Mouse (Mus musculus) cerebellum, adult 11-12 months (tissue): ENCODE measurements at regions not wholly inside any gene's neighbourhood (a gene's known extent, or its start where the extent isn't known, plus 50 kb on each side); places are given as distances from the start of the nearest gene placed in this dataset.

Experiments used
- DNase-seq: peaks from one replicate; pipeline ENCODE4 v3.0.0; 2022

DNA sequence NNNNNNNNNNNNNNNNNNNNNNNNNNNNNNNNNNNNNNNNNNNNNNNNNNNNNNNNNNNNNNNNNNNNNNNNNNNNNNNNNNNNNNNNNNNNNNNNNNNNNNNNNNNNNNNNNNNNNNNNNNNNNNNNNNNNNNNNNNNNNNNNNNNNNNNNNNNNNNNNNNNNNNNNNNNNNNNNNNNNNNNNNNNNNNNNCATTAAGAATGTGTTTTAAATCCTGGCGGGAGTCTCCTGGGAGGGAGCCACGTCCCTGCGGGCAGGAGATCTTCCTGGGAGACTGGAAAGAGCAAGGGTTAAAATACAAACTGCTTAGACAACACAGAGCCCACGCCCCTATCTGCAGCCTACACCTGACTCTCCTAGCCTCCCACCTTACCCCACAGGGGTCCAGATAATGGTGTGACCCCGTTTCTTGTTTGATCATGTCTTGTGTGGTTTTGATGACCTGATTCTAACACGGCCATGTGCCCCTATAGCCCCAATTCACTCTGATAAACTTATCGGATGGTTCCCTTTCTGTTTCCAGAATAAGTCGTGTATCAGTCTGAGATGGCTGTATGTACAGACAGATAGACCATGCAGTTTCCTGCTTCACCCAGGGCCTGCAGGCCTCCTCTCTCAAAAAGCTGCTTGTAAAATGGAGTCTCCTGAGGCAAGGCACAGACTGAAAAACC, 160.8 kb downstream of the Rpl14 start:
- no peak for DNase-seq

DNA sequence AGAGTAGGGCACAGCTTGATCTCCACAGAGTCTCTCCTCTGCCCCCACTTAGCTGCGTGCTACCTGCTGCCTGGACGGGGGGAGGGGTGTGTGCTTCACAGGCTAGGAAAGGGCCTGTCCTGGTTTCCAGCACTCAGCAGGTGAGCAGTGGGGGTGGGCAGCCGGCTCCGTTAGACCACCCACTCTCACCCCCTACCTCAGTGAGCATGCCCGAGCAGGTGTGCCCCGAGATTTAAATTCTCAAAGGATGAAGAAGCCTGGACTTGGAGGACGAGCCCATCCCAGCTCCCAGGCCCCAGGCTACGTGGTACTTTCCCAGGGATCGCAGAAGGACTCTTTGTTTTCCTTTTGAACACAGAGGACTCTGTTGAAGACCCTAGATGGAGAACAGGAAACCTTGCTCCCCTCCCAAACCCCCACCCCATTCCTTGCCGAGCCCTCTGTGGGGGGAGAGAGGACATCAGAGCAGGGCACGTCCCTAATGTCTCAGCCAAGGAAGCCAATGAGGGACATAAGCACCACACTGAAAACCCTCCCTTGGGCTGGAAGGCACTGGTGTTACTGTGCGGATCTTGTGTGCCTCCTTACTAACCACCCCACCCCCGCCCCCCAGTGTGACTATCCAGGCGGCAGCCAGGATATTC, 161.5 kb downstream of the Rpl14 start:
- no peak for DNase-seq

DNA sequence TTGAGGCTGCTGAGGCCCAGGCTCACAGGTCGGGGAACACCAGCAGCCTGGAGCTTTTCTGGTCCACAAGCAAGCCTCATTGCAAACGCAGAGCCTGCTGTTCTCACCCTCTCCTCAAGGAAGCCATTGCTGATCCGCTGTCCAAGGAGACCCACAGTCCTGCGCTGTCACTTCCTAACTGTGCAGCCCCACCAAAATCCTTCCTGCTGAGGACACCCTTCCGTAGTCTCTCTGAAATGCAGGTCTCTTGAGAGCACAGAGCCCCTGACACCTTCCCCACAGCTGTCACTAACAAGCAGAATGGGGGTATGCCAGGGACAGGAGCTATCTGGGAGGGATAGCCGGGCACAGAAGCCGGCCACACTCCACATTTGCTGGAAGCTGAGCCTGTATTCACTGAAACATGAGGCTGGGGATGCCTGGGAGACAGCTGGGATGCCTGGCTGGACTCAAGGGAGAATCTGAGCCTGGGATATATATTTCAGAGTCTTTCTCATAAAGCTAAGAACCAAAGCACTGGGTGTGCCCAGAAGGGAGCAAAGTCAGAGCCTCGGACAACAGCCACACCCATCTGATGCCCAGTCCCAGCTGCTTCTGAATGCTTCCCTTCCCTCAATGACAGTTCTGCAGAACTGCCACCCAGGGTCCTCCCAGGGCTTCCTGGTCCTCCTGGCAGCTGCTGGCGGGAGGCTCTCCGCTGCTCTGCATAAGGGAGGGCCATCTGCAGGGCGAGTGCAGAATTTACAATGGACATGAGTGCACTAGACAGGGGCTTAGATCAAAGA, 162.6 kb downstream of the Rpl14 start:
- no peak for DNase-seq

DNA sequence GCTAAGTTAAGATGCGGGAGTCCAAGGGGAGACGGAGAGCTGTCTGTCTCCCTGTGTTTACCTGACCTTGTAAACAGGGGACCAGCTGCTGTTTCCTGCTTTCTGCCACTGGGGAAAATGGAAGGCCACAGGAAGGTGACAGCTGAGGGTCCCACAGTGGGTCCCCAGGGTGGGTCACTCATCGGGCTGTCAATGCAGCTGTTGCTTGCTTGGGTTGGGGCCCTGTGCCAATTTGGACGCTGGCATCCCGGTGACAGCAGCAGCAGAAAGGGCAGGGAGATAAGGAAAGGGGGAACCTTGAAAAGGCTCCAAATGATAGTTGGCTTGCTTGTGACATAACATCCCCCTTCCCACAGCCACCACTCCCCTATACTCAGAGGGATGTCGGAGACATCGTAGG, 164.0 kb downstream of the Rpl14 start:
- no peak for DNase-seq

DNA sequence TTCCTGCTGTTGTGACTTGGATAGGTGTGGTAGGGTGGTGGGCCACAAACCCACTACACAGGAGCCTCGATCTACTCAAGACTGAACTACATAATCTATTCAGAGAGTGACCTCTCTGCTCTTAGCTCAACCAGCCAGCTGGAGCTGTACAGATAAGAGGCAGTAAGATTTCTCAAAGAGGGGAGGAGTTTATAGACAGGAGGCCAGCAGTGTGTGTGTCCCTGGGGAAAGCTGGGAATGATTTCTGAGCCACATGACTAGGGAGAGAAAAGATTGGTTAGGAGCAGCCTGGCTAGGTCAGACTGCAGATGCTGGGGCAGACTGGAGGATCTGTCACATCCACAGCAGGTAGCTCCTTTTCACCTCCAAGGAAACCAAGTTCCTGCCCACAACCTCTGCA, 166.7 kb downstream of the Rpl14 start:
- DNase-seq = no peak

DNA sequence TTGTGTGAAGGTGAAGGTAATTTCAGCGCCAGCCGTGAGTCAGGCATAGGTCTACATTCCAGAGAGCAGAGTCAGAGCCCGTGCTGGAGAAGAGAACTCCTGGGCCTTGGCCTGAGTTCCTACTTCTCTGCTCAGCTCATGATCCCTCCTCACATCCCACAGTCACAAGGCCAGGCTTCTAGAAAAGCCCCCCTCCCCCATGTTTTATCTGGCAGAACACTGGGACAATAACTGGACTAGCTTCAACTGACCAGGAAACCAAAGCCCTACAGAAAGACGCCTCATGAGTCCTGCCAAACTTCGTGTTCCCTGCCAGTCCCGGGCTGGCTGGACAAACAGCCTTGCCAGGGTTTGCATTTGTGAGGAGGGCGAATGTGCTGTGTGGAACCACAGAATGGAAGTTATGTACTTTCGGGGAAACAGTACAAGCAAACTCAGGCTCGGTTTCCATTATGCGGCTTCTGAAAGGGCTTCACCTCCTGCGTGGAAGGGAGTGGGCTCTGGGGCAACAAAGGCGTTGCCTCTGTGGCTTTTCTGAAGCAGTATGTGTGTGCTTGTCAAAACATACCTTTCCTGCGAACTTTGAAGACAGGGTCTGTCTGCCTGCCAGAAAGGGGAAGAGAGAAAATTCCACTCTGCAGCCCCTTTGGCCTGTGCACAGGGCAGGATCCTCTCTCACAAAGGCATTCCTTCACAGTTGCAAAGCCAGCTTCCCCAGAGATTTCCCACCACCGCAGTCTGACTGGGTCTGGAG, 168.1 kb downstream of the Rpl14 start:
- peak; percentile 29 for DNase-seq

DNA sequence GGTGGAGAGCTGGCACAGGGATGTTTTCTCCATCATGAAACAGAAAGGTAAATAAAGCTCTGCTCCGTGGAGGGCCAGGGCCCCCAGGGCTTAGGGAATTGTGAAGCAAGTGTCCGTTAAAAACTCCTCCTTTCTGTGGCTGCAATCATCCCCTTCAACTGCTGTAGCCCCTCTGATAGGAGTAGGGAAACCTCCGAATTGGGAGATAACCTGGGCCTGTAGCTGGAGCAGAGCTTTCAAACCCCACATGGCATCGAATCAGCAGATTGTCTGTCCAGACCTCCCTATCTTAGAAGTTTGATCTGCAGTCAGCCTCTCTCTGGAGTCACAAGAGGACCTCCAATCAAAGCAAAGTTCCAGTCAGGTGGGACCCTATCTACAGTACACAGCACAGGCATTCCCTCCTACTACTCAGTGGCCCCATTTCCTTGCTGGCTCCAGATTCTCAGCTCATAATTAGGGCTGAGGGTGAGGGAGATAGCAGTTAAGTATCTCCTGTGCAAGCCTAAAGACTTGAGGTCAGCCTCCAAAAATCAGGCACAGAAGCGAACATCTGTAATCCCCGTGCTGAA, 168.8 kb downstream of the Rpl14 start:
- no peak for DNase-seq

DNA sequence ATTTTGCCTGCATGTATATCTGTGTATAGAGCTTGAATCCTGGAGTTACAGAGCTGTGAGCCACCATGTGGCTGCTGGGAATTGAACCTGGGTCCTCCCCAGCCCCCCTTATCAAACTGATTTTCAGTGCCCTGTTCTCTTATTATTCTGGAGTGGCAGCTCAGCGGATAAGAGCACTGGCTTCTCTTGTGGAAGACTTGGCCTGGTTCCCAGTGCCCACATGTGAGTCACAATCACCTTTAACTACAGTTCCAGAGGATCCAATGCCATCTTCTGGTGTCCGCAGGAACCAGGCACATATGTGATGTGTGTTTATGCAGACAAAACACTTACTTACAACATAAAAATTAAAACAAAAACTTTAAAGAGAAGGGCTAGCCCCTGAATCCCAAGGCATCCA, 170.3 kb downstream of the Rpl14 start:
- no peak for DNase-seq

DNA sequence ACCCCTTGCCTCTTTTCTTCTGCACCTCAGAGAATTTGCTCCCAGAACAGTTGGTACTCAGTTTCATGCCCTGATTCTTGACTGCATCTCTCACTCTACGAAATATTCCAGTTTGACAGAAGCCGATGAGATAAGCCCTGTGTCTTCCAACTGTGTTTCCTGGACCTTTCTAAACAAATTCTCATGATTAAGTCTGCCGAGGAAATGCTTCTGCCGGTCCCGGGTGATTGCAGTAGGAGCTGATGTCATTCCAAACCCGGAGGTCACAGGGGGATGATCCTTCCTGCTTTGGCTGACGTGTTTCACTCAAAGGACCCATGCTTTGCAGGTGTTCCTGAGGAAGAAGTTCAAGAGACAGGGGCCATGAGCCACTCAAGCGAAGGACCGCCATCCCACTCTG, 172.2 kb downstream of the Rpl14 start:
- no peak for DNase-seq

DNA sequence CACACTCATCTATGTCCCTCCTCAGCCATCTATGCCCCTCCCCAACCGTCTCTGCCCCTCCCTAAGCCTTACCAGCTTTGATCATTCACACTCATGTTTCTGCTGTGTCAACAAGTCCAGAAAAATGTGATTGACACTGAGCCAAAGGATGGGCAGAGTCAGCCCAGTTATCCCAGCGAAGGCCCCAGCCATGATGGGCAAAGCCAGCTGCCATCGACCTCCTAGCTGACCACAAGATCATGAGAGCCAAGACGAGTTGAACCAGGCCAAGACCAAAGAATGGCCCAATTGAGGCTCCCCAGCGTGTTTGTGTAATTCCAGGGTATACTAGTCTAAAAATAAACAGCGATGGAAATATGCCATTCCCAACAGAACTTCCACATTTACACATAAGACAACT, 174.4 kb downstream of the Rpl14 start:
- DNase-seq = no peak

DNA sequence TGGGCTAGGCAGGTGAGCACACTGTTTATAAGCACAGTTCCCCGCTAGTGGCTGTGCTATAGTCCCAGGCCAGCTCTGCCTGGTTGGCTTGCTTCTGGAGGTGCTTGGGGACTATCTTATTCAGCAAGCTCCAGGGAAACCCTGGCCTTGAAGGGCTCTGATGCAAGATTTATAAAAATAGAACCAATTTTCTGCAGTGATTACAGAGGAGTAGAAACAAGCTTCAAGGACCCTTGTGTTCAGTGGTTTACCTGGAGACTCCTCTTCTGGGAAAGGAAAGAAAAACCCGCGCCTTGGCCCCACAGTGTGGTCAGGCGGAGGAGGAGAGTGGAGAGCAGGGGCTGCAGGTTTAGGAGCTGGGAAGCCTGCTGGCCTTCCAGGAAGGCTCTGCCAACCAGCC, 178.2 kb upstream of the Ctnnb1 start:
- no peak for DNase-seq

DNA sequence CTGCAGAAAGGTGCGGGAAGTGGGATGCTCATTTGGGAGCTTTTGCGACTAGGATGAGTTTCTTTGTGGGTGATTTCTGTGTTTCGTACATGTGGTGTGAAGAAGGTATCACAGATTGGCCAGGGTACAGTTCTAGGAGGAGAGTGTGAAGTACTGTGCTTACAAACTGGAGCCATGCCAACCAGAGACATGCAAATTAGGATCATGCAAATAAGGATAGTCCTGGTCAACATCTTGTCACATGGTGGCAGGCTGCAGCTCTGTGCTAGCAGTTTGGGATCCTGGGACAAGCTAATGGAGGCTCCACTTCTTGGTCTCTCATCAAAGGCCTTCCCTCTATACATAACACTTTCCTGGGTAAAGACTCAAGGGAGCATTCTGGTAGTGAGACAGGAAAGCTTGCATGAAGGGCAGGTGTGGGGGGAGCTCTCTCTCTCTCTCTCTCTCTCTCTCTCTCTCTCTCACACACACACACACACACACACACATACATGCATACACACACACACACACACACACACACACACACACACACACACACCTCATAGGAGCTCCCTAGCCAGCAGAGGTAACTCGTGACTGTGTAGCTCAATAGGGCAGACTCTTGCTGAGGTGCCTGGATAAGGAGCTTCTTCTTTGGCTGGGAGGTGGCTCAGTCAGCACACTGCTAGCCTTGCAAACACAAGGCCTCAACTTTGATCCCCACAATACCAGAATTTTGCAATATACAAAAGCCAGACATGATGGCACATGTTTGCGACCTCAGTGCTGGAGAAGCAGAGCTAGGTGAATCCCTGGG, 177.1 kb upstream of the Ctnnb1 start:
- DNase-seq = no peak

DNA sequence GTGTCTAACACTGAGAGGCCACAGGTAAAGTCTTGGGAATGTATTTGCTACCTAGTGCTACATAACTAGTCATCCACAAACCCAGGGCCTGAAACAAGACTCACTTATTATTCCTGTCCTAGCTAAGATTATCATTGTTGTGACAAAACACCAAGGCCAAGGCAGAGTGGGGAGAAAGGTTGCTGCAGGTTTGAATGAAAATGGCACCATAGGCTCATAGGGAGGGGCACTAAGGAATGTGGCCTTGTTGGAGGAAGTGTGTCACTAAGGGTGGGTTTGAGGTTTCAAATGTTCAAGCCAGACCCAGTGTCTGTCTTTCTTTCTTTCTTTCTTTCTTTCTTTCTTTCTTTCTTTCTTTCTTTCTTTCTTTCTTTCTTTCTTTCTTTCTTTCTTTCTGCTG, 174.9 kb upstream of the Ctnnb1 start:
- no peak for DNase-seq

DNA sequence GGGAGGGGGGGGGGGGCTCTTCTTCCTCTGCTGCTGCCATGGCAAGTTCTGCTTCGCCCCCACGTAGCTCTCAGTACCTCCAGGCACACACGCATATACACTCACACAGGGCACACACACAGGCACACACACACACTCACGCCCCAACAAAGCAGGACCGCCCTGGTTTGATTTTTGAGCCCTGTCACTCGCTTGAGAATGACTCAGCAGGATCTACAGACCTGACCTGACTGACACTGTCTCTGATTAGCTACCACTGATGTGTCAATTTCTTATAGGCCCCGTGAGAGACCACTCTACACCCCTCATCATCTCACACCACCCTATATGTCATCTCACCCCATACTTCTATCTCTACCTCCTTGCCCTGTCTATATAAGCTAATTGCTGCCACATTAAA, 173.5 kb upstream of the Ctnnb1 start:
- DNase-seq = no peak

DNA sequence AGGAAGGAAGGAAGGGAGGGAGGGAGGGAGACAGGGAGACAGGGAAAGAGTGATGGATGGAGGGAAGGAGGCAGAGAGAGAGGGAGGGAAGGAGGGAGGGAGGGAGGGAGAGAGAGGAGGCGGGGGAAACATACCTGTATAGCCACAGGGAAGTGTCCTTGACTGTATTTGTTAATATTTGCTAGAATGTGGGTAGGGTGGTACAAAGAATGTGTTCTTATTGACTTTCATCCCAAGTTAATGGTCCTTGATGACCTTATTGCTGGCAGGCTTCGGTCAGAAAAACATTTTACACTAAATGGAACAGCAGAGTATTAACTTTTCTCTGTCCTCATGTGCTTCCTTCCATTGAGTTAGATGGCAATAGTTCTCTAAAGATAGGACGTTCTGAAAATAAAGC, 171.0 kb upstream of the Ctnnb1 start:
- DNase-seq = no peak

DNA sequence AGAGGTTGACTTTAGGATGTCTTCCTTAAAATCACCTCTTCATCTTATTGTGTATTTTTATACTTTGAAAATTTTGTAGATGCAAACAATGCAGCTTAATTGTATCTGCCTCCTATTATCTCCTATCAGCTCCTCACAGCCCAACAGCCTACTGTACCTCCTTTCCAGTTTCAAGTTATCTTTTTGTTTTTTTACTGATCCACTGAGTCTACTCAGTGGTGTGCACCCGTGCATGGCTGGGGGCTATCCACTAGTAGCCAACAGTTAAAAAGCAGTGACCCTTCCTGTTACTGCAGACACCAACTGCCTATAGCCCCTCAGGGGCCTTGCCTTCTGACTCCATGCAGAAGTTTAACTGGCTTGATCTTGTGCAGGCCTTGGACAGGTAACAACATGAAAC, 170.4 kb upstream of the Ctnnb1 start:
- DNase-seq = no peak

DNA sequence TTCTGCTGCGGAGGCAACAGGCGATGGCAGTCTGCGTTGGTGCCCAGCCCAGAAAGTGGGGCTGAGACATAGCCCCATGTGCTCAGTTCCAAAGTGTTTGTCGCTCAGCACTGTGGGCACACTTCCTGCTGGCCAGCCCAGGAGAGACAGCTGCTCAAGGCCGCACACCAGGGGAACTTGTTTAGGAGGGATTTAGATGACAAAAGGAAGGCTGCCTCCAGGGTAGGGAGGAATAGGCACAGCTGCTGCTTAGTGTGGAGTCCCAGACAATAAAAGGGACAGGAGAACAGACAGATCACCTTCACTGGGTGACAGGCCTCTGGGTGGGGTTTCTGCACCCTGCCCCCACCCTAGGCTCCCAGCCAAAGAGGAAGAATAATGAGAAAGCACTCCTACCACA, 169.2 kb upstream of the Ctnnb1 start:
- no peak for DNase-seq

DNA sequence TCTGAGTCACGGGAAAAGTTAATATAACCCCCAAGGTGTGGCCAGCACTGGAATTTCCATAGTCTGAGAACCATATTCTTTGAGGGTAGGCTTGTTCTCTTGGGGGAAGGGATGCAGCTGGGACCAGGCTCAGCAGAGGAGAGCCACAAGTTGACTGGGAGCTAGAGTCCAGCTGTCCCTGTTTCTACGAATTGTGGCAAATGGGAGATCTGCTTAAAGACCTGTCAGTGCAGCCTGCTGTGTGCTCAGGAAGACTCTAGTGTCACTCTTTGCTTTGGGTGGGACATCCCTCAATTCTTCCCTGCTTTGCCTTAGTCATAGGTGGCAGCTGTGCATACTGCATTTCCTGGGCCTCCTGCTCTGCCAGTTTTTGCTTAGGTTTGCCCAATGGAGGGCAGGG, 165.2 kb upstream of the Ctnnb1 start:
- no peak for DNase-seq

DNA sequence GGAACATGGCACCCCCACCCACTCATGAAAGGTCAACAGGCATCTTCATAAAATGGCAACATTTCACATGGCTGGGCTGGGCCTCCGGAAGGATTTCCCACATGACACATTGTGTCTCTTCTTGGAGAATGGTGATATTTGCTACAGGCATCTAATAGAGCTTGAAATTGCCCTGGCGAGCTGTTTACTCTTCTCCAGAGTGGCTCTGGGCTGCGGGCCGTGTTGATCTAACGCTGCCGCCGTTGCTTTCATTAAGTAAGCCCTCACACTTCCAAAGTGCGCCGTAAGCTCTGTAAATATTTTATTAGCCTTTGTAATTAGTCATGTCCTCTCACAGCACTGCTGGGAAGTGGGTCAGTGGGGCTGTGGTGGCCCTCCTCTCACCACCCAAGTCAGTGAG, 164.4 kb upstream of the Ctnnb1 start:
- DNase-seq = no peak

DNA sequence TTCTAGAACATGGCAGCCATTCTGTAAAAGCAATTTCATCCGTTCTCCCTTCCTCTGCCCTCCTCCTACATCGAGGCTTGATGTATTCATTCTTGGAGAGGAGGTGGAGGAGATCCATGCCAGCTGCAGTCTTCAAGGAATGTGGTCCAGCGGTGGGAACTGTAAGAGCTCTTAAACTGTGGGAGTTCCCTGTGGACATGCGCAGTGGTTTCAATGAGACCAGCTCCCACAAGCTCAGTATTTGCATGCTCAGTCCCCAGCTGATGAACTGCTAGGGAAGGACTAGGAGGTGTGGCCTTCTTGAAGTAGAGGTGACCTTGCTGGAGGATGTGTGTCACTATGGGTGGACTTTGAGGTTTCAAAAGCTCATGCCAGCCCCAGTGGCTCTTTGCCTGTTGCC, 163.7 kb upstream of the Ctnnb1 start:
- no peak for DNase-seq

DNA sequence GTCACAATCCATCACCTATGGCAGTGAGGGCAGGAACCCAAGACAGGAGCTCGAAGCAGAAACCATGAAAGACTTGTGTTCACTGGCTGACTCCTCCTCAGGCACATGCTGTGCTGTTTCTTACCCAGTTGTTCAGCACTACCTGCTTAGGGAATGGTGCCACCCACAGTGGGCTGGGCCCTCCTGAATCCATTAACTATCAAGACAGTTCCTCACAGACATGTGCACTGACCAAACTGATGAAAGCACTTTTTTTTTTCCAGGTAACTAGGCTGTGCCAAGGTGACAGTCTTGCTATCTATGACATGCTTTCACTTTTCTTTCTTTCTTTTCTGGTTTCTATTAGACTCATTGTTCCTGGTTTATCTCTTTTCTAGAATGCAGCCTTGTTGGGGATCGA, 162.1 kb upstream of the Ctnnb1 start:
- DNase-seq = no peak

DNA sequence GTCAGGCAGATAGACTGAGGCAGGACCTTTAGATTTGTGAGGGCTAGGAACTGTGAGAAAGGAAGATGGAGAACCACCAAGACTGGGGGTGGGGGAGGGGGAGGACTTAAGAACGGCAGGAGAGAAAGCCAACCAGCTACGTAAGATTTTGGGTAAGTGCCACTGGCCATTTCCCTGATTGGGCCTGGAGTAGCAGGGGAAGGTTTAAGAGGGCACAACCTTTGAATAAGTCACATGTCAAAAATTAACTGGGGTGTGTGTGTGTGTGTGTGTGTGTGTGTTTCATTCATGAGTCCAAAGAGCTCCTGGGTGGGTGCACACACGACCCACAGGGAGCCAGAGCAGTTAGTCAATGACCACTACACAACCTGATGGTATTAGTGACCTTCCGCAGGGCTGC, 161.6 kb upstream of the Ctnnb1 start:
- DNase-seq = no peak
